Mouse (Mus musculus) ovary, postnatal 36 days (tissue): ENCODE measurements at regions not wholly inside any gene's neighbourhood (a gene's known extent, or its start where the extent isn't known, plus 50 kb on each side); places are given as distances from the start of the nearest gene placed in this dataset.
A peak's percentile ranks its signal among the peaks of the same experiment; 100 is the strongest.

ENCODE experiments used
- DNase-seq: peaks from one replicate; pipeline ENCODE4 v3.0.0; 2022; ENCODE audit warnings: low spot score, mixed read lengths

DNA sequence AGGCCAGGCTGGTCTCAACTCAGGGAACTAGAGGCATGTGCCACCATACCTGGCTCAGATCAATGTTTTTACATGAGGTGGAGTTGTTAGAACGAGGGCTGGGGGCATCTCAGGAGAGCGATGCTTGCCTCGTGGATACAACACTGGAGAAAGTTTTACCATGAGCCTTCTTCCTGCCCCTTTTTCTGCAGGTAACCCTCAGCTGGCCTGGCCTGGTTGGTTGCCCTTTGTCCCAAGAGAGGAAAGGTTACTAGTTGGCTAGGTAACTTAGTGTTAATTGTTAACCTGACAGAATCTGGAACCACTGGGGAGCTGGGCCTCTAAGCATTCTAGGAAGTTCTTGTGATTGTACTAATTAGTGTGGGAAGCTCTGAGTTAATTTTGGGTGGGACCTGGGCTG is 81.0 kb upstream of the Sertad2 start:
- DNase-seq: no peak

- DNase-seq: no peak
Measured at GRCm38 (mm10) chr11:20463173-20463681, 79.8 kb upstream of the Sertad2 start.

GRCm38 (mm10) chr11:20464564-20464963 is 78.5 kb upstream of the Sertad2 start:
- DNase-seq: no peak

DNA sequence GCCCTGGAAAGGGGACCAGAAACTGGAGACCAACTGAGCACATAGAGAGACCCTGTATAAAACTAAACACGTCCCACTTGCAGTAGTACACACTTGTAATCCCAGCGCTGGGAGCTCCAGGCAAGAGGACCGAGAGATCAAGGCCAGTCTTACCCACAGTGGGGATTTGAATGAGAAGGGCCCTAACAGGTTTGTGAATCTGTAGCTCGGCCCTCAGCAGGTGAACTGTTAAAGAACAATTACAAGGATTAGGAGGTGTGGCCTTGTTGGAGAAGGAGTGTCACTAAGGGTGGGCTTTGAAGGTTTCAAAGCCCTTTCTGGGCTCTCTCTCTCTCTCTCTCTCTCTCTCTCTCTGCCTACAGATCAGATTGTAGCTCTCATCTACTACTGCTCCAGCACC is 76.5 kb upstream of the Sertad2 start:
- no peak for DNase-seq

DNA sequence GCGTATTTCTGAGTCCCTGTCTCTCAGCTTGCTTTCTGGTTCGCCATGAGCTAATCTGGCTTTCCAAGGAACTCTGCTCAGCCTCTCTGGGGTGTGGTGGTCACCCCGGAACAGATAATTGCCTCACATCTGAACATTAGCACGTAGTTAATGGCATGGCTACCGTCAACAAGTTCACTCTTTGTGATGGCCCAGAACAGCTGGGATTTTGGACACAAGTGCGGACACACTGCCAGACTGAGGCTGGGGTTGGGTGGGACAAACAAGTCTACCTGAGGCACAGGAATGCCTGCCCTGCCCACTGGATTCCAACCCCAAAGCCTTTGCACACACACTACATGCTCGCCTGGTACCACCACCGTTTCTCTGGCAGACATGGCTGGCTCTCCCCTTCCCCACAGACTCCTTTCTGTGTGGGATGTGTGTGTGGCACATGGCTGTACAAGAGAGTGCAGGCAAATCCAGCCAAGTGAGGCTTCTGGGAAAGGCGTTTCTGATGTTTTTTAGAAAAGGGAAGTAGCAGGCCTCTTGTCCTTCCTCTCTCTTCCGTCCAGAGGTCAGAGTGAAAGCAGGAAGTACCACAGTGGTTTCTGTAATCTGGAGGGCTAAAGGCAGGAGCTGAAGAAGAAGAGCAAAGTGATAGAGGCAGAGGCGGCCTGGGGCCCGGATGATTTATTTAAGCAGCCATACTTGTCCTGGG is 74.6 kb upstream of the Sertad2 start:
- DNase-seq: no peak

- DNase-seq: no peak
Measured at GRCm38 (mm10) chr11:20469368-20469767, 73.7 kb upstream of the Sertad2 start.

DNA sequence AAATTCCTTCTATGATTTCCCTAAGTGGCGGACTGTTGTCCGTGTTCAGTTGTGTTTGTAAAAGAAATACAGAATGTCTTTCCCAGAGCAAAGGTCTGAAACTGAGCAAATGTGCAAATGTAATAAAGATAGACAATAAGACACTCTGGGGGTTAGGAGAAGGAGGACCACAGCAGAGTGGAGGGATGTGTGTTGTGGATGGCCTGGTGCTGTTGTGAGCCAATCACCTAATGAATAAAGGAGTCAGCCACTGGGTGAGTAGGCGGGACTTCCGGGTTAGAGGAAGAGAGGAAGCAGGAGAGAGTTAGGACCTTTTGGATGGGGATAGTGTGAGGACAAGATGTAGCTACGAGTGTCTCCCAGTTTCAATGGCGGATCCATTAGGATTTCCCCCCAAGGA is 72.7 kb upstream of the Sertad2 start:
- DNase-seq: no peak

GRCm38 (mm10) chr11:20472336-20472735 is 70.7 kb upstream of the Sertad2 start:
- no peak for DNase-seq

- no peak for DNase-seq
Measured at GRCm38 (mm10) chr11:20475629-20476028, 67.4 kb upstream of the Sertad2 start.

DNA sequence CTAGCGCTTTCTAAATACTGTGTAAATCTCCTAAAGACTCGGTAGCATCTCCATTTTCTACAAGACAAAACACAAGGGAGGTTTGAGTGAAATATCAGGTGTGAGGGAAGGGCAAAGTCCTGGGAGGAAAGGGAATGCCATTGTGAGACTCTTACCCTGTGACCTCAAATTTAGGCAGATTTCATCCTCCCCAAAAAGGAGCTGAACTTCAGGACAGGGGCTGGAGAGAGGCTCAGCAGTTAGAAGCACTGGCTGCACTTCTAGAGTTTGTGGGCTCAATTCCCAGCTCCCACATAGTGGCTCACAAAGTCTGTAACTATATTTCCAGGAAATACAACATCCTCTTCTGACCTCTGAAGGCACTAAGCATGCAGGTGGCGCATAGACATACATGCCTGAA is 66.6 kb upstream of the Sertad2 start:
- DNase-seq: no peak

DNA sequence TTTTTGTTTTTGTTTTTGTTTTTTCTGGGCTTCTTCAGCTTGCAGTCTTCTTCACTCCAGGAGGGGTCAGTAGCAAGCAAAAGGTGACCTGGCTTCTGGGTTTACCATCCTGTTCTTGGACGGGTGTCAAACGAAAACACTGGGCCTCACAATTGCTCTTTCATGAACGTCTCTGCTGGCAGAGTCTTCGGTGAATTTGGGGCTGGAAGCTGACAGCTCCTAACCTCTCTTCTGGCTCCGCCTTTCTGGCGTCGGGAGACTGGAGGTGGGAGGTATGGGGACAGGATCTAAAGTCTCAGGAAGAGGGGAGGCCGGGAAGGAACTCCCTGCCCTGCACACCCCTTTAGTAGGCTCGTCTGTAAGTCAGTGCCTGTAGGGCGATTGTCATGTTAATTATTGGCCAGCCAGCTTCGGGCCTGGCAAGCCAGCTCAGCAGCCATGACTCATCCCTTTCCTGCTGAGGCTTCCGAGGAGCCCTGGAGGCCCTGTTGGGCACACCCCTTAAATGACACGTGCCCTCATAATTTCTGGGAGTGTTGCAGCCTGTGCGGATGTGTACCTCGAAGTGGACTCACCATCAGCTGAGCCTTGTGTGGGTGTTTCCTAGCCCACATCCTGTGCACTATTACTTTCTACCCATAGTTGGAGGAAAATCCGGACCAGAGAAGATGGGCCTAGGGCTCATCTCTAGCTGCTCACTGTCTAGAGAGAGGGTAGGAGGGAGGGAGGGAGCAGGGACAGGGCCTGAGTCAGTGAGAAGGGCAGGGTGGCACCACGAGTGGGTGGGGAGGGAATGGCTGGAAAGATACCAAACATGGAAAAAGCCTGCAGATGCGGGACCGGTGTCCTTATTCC is 65.6 kb upstream of the Sertad2 start:
- DNase-seq: peak; percentile 48

DNA sequence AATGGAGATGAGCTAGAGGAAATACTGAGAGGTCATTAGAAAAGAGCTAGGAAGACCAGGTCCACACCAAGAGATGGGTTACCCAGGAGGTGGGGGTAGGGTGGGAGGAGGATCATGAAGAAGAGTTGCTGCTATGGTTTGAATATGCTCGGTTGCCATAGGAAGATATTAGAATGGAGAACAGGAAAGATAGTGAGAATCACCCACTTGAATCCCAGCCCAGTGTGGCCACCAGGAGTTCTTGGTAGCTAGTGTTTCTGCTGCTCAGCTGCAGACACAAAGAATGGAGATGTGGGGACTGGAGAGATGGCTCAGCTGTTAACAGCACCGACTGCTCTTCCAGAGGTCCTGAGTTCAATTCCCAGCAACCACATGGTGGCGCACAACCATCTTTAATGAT is 62.4 kb upstream of the Sertad2 start:
- DNase-seq: no peak

DNA sequence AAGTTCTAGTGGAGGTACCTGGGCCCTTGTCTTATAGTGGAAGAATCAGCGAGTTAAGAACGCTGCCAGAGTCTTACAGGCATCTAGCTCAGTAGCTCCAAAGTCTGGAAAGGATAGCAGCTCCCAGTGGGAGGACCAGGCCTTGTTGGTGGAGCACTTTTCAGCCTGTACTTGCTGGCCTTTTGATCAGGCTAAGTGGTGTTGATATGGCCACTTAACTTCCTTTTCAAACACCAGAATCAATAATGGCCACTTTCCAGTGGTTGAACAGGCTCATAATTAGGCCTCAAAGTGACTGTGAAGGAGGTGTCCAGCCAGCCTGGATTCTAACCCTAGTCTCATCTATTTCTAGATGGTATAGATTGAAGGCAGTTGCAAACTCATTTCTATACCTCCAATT is 57.7 kb upstream of the Sertad2 start:
- no peak for DNase-seq
